Mouse (Mus musculus) cerebellum, adult 2 months (tissue): ENCODE results near the gene Mkrn1. TPM values are rescaled to one million over a fixed set of nuclear protein-coding genes. Genes with fewer than 3 reads are reported as not detected.
A peak's percentile ranks its signal among the peaks of the same experiment; 100 is the strongest.

Experiments
- DNase-seq, 2 experiments: peaks; one replicate each; pipeline ENCODE4 v3.0.0; 2021
- H3K27ac ChIP-seq: fragments of 200-500 bp; 2 replicates; pipeline ENCODE4 v1.5.1; 2012; ENCODE audit warnings: low read length, control low read depth, inconsistent platforms; ENCODE audit not compliant: insufficient read depth
- H3K27me3 ChIP-seq: fragments of 200-500 bp; 2 replicates; pipeline ENCODE4 v1.6.1; 2012; ENCODE audit warnings: inconsistent platforms, mild to moderate bottlenecking, low read length, moderate library complexity; ENCODE audit not compliant: control insufficient read depth, insufficient read depth
- H3K4me1 ChIP-seq: fragments of 200-500 bp; 2 replicates; pipeline ENCODE4 v1.6.1; 2011; ENCODE audit warnings: low read length; ENCODE audit not compliant: control insufficient read depth, insufficient read depth
- H3K4me3 ChIP-seq: fragments of 200-500 bp; replicated peaks from 2 replicates; pipeline ENCODE3; 2011; ENCODE audit warnings: mild to moderate bottlenecking, low read depth, low read length, control low read depth; ENCODE audit not compliant: insufficient read depth
- CTCF ChIP-seq: fragments of 200-500 bp; IDR thresholded peaks from 2 replicates; pipeline ENCODE4 v1.5.1; 2011; ENCODE audit warnings: low read depth, mild to moderate bottlenecking, control low read depth, low read length, moderate library complexity, borderline replicate concordance; ENCODE audit not compliant: insufficient read depth
- POLR2A ChIP-seq: fragments of 200-500 bp; IDR thresholded peaks from 2 replicates; pipeline ENCODE4 v1.6.1; 2011; ENCODE audit warnings: low read length, control low read depth, borderline replicate concordance; ENCODE audit not compliant: insufficient read depth
- WGBS: fragments of 180-500 bp; shearing (Covaris S2); methylation state at CpG from one replicate; pipeline ENCODE4 v1.1.7; 2018; 5-methylcytosine and 5-hydroxymethylcytosine counted together
- polyA plus RNA-seq: library from polyadenylated mRNA; depleted of rRNA; stranded (reverse); fragments of >200 nt; gene quantifications from 2 replicates; pipeline ENCODE4 v1.2.3, GENCODE M21; 2012; rRNA removed

Gene Mkrn1
- polyA plus RNA-seq, result 137 and 139 TPM in 2 replicates

- TF ChIP-seq CTCF, result no peak
- TF ChIP-seq POLR2A, result peak; percentile 61
- under 1% methylated on average over 82 of the region's 82 CpGs for WGBS
- Histone ChIP-seq H3K4me1 (no peaks in the 10 kb centered on the region), H3K27ac (peak within 1 kb of the TSS; percentile 99), H3K4me3 (peak within 1 kb of the TSS; percentile 87), H3K27me3 (no peaks in the 10 kb centered on the region)
- DNase-seq, result peak; percentile 92 to 93
Measured at GRCm38 (mm10) chr6:39419851-39420721, at the start of gene Mkrn1. Mkrn1 (minus strand) TSS chr6:39420462.

- 91% methylated on average over 5 of the region's 5 CpGs for WGBS
- DNase-seq, result no peak
- no peaks in the 10 kb centered on the region for H3K4me1 ChIP-seq
- no peaks in the 10 kb centered on the region for H3K27me3 ChIP-seq
- no peak overlapping the region for H3K27ac ChIP-seq
- H3K4me3 ChIP-seq, result no peak overlapping the region
- TF ChIP-seq POLR2A (no peak), CTCF (no peak)
Measured at GRCm38 (mm10) chr6:39469427-39469826, 49.2 kb upstream of the Mkrn1 start.

- Histone ChIP-seq H3K27ac (no peak overlapping the region), H3K27me3 (no peaks in the 10 kb centered on the region), H3K4me3 (no peak overlapping the region), H3K4me1 (no peaks in the 10 kb centered on the region)
- TF ChIP-seq POLR2A (no peak), CTCF (peak; percentile 91)
- peak; percentile 72 to 81 for DNase-seq
- 44% methylated on average over 16 of the region's 16 CpGs for WGBS
Measured at GRCm38 (mm10) chr6:39462621-39463538, 42.6 kb upstream of the Mkrn1 start.

- no peak for TF ChIP-seq CTCF
- TF ChIP-seq POLR2A, result no peak
- 92% methylated on average over 11 of the region's 11 CpGs for WGBS
- Histone ChIP-seq H3K4me3 (no peak overlapping the region), H3K27ac (no peak overlapping the region), H3K27me3 (no peaks in the 10 kb centered on the region), H3K4me1 (no peaks in the 10 kb centered on the region)
- DNase-seq, result no peak
Measured at GRCm38 (mm10) chr6:39460040-39460439, 39.8 kb upstream of the Mkrn1 start.

- WGBS, result 78% methylated on average over 8 of the region's 8 CpGs
- no peaks in the 10 kb centered on the region for H3K27me3 ChIP-seq
- no peak overlapping the region for H3K27ac ChIP-seq
- H3K4me1 ChIP-seq, result no peaks in the 10 kb centered on the region
- DNase-seq, result no peak
- TF ChIP-seq POLR2A, result no peak
- TF ChIP-seq CTCF, result no peak
- no peak overlapping the region for H3K4me3 ChIP-seq
Measured at GRCm38 (mm10) chr6:39455339-39456160, 35.3 kb upstream of the Mkrn1 start.

- WGBS, result 69% methylated on average over 2 of the region's 2 CpGs
- Histone ChIP-seq H3K4me1 (no peaks in the 10 kb centered on the region), H3K27ac (no peak overlapping the region), H3K4me3 (no peak overlapping the region), H3K27me3 (no peaks in the 10 kb centered on the region)
- TF ChIP-seq POLR2A (no peak), CTCF (no peak)
- no peak for DNase-seq
Measured at GRCm38 (mm10) chr6:39454616-39455015, 34.4 kb upstream of the Mkrn1 start.

- H3K4me3 ChIP-seq, result no peak overlapping the region
- no peaks in the 10 kb centered on the region for H3K27me3 ChIP-seq
- no peak for DNase-seq
- WGBS, result 88% methylated on average over 4 of the region's 4 CpGs
- H3K4me1 ChIP-seq, result no peaks in the 10 kb centered on the region
- TF ChIP-seq CTCF (no peak), POLR2A (no peak)
- H3K27ac ChIP-seq, result no peak overlapping the region
Measured at GRCm38 (mm10) chr6:39453564-39453963, 33.3 kb upstream of the Mkrn1 start.
